Mouse (Mus musculus): ENCODE results near the gene Map3k11.
"Not testable (repeated sequence)": the region's sequence is repeated elsewhere in the genome, so short reads cannot be mapped to it uniquely, and the experiment has no call there.

The Map3k11 gene

GRCm38 (mm10) chr19:5666386-5666785 lies 22.2 kb upstream of the Map3k11 start:
- no peak for DNase-seq (ENCODE audit: low spot score)

DNA sequence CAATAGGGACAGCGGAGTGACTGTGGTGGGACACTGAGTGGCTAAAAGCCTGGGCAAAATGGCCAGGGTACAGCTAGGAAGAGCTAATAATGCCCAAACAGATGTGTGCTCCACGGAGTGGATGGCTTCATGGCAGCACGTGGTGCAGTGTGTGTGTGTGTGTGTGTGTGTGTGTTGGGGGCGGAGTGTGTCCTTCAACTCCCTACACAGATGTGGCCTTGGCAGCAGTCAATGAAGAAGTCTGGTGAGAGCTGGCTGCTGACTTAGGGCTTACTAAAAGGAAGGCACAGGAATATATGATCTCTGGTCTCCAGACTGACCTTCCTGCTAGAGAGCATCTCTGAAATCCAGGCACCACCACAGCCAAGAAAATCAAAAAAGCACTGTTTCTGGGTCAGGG lies 20.2 kb upstream of the Map3k11 start:
- DNase-seq (ENCODE audit: low spot score), result no peak

DNA sequence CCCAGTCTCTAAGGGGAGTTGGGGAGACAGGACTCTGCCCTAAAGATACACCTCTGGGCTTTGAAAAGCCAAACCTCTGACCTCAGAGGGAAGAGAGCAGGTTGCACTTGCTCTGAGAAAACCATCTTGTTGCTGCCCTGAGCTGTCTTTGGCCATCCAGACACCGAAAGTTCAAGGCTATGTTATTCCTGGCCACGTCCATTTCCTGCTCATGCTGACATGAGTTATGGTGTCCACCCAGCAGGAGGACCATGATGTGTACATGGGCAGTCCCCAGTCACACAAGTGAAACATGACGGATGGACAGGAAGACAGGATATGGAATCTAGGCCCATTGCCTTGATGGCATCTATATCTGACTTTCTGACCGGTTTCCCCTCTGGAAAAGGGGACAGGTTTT lies 8.1 kb upstream of the Map3k11 start:
- DNase-seq (ENCODE audit: low spot score), result no peak

- no peak for DNase-seq (ENCODE audit: low spot score)
Observed at GRCm38 (mm10) chr19:5684236-5684635, 4.3 kb upstream of the Map3k11 start.

GRCm38 (mm10) chr19:5684985-5685384 lies 3.6 kb upstream of the Map3k11 start:
- no peak for DNase-seq (ENCODE audit: low spot score)

DNA sequence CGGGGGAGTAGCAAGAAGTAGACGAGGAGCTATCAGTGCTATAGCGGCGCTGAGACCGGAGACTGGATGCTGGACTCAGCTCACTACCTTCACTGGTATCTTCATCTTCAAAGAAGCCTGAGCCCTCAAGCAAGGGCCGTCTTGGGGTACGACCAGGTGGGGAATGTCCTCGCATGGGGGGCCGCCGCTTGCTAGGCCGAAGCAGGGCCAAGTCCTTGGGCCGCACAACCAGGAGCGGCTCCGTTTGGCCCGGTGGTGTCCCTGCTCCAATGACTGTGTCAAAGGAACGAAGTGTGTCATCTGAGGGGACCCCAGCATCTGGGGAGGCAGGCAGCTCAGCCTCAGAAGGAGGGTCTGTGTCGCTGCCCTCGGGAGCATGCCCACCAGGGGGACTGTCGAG lies 3.1 kb upstream of the Map3k11 start:
- DNase-seq (ENCODE audit: low spot score), result no peak

- no peak for DNase-seq (ENCODE audit: low spot score)
Observed at GRCm38 (mm10) chr19:5685861-5686260, 2.7 kb upstream of the Map3k11 start.

- no peak for DNase-seq (ENCODE audit: low spot score)
Observed at GRCm38 (mm10) chr19:5686437-5686836, 2.1 kb upstream of the Map3k11 start.

DNA sequence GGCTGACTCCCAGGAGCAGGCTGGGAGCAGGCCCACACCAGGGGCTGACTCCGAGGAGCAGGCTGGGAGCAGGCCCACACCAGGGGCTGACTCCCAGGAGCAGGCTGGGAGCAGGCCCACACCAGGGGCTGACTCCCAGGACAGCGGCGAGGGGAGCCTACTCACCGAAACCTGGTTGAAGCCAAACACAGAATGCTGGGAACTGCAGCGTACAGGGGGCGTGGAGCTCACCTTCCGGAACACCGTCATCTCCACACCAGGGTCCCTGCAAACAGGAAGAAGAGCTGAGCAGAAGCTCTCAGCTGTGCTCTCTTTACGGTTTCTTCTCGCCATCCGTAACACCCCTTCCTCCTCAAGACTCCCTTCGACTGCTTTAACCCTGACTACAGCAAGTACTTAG lies 1.6 kb upstream of the Map3k11 start:
- not testable (repeated sequence) for DNase-seq (ENCODE audit: low spot score)

DNA sequence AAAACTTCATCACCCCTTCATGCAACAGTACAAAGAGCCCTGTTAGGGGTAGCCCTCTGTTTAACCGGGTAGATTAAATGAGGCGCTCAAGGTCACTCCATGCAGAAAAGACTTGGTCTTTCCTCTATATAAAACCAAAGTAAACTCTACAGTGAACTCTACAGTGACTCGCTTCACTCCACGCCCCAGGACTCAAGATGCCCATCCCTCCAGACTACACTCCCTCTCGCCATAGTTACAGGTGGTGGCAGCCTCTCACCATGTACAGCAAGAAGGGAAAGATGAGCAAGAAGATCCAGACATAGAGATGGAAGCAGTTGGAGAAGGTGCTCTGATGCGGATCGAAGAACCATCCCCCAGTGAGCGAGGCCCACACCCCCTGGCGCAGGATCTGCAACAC lies 804 bp upstream of the Map3k11 start:
- no peak for DNase-seq (ENCODE audit: low spot score)

GRCm38 (mm10) chr19:5689088-5689428 lies 516 bp downstream of the Map3k11 start:
- DNase-seq (ENCODE audit: low spot score), result no peak

- DNase-seq (ENCODE audit: low spot score), result peak; percentile 85
Observed at GRCm38 (mm10) chr19:5689565-5690342, 1.2 kb downstream of the Map3k11 start.

DNA sequence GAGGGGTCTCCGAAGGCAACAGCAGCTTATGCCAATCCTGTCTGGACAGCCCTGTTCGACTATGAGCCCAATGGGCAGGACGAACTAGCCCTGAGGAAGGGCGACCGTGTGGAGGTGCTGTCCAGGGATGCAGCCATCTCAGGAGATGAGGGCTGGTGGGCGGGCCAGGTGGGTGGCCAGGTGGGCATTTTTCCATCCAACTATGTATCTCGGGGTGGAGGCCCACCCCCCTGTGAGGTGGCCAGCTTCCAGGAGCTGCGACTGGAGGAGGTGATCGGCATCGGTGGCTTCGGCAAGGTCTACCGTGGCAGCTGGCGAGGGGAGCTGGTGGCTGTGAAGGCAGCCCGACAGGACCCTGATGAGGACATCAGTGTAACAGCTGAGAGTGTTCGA lies 1.8 kb downstream of the Map3k11 start:
- DNase-seq (ENCODE audit: low spot score), result no peak

GRCm38 (mm10) chr19:5691601-5692000 lies 3.1 kb downstream of the Map3k11 start:
- DNase-seq (ENCODE audit: low spot score), result no peak

DNA sequence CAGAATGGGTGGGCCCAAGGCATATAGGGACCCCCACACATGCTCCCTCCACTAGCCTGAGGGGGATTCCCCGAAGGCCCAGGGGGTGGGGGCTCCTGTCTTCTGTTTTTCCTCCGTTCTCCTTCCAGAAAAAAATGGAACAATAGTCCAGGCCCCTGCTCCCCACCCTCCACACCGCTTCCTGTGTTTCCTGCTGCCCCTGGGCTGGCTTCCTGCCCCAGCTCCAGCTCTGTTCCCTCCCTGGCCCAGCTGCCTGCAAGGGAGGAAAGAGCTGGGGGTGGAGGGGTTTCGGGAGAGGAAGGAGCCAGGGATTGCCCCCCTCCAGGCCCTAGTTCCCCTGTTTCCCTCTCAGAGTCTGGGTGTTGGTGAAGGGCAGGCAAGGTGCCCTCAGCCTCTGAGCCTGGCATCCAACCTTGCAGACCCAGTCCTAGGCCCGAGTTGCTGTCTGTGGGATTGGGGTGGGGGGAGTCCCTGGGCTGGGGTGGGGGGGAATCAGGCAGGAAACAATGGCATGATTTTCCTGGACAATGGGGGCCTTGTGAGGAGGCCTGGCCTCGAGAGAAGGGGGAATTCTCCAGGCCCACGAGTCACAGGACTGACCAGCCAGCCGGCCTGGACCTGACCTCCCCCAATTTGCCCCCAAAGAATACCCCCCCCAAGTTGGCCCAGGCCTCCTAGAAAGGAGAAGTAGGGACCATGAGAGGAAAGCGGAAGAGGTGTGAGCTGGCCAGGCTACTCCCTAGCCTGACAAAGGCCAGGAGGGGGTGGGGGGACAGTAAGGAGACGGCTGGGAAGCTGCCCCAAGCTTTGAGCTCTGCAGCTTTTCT lies 3.8 kb downstream of the Map3k11 start:
- no peak for DNase-seq (ENCODE audit: low spot score)

GRCm38 (mm10) chr19:5692913-5693396 lies 4.4 kb downstream of the Map3k11 start:
- DNase-seq (ENCODE audit: low spot score), result no peak

GRCm38 (mm10) chr19:5693801-5694200 lies 5.3 kb downstream of the Map3k11 start:
- no peak for DNase-seq (ENCODE audit: low spot score)

GRCm38 (mm10) chr19:5695849-5696462 lies 7.4 kb downstream of the Map3k11 start:
- DNase-seq (ENCODE audit: low spot score), result no peak

- peak; percentile 60 for DNase-seq (ENCODE audit: low spot score)
Observed at GRCm38 (mm10) chr19:5704163-5704800, 15.7 kb downstream of the Map3k11 start, which contains the start of gene Kcnk7. Gene Kcnk7 (plus strand): TSS chr19:5704367.

DNA sequence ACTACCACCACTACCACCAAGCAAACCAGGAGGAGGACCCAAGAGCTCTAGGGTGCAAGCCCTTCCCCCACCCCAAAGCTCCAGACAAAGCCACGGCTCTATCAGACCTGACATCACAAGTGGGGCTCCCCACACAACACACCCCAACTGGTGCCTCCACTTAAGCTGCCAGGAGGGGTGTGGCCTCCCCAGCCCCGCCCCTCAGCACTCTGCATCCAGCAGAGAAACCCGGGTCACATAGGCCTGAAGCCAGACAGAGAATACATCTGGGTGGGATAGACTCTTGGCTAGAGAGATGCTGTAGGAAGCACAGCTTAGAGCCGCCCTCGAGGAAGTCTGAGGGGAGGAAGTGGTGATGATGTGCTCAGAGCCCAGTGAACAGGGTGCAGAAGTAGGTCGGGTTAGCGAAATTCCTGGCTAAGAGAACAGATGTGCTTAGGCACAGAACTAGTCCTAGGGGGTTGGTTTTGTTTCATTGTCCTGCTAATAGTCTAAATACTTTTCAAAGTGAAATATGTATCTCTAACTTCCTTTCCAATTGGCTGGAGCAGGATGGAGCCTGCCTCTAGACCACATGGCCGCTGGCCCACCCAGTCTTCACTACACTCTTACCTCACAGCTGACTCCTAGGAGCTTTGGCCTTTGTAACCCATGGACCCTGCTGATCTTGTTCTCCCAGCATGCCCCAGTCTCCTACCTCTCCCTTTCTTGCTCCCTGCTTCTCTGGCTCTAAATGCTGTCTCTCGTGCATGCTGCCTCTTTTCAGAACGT lies 16.4 kb downstream of the Map3k11 start:
- DNase-seq (ENCODE audit: low spot score), result peak; percentile 71

- DNase-seq (ENCODE audit: low spot score), result no peak
Observed at GRCm38 (mm10) chr19:5710068-5710467, 21.5 kb downstream of the Map3k11 start.

GRCm38 (mm10) chr19:5710581-5710980 lies 22.0 kb downstream of the Map3k11 start:
- DNase-seq (ENCODE audit: low spot score), result no peak
